8 mouse cellular contexts compared by ENCODE assay signal in the genomic region with DNA sequence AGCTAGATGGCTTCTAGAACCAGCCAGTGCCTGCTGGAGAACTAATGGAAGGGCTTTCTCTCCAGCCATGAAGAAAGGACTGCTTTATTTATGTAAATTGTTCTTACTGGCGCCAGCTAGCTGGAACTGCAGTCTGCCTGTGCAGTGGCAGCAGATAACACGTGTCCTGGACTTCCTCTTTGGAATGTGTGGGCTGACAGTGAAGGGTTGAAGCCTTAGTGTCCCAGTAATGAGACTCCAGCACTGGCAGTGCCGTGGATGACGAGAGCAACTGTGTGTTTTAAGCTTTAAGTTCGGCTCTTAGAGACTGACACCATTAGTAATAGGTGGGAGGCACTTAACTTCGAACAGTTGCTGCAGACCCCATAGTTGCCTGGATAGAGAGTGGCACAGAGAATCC. TPM values are rescaled to one million over a fixed set of nuclear protein-coding genes. Genes with fewer than 3 reads are reported as not detected.
DNase-seq lines count a peak whose midpoint lies in the region; ATAC-seq and TF ChIP-seq lines count a peak whose summit lies in the region.

No protein-coding gene starts in this region.

- 12% methylated on average over 6 of the region's 6 CpGs for WGBS in hindbrain, embryonic 15.5 days
- WGBS in limb, embryonic 14.5 days, result 8% methylated on average over 6 of the region's 6 CpGs
- WGBS in midbrain, embryonic 11.5 days, result 13% methylated on average over 6 of the region's 6 CpGs

- no peak overlapping the region for H3K9ac ChIP-seq in hindbrain, embryonic 15.5 days
- H3K9ac ChIP-seq in limb, embryonic 14.5 days (ENCODE audit: low read depth, low read length, severe bottlenecking), result no peak overlapping the region
- H3K9ac ChIP-seq in midbrain, embryonic 11.5 days (ENCODE audit: low read length), result peak overlapping the region; percentile 20; the same call in 1 of the 2 replicates

- H3K36me3 ChIP-seq in hindbrain, embryonic 15.5 days, result peaks cover 5% of the 10 kb centered on the region; the same call in 1 of the 2 replicates
- peaks cover 7% of the 10 kb centered on the region; the same call in 1 of the 2 replicates for H3K36me3 ChIP-seq in limb, embryonic 14.5 days (ENCODE audit: control insufficient read depth, insufficient read depth, low read length)
- H3K36me3 ChIP-seq in midbrain, embryonic 11.5 days (ENCODE audit: control insufficient read depth, insufficient read depth, low read length), result no peaks in the 10 kb centered on the region

- TF ChIP-seq POLR2A in limb, embryonic 14.5 days (IDR thresholded peaks at IDR 0.05; ENCODE audit: borderline replicate concordance, extremely low read depth, insufficient read depth, insufficient read length), result no peak

- ATAC-seq in hindbrain, embryonic 15.5 days (ENCODE audit: low FRiP score, low read depth), result peak; percentile 77
- ATAC-seq in limb, embryonic 14.5 days (ENCODE audit: low FRiP score, low read depth), result peak; percentile 77
- peak; percentile 84 for ATAC-seq in midbrain, embryonic 11.5 days (ENCODE audit: low FRiP score)

- peak overlapping the region; percentile 75 for H3K27ac ChIP-seq in hindbrain, embryonic 15.5 days (replicated peaks)
- H3K27ac ChIP-seq in limb, embryonic 14.5 days (replicated peaks; ENCODE audit: low read depth, low read length), result peak overlapping the region; percentile 68
- H3K27ac ChIP-seq in midbrain, embryonic 11.5 days (ENCODE audit: low read depth, low read length), result peak overlapping the region; percentile 72

- no peaks in the 10 kb centered on the region for H3K9me3 ChIP-seq in hindbrain, embryonic 15.5 days
- H3K9me3 ChIP-seq in limb, embryonic 14.5 days (ENCODE audit: control insufficient read depth, low read length), result peaks cover 7% of the 10 kb centered on the region; the same call in 1 of the 2 replicates
- no peaks in the 10 kb centered on the region for H3K9me3 ChIP-seq in midbrain, embryonic 11.5 days (ENCODE audit: control insufficient read depth, low read length)

- DNase-seq in ovary, adult 18-20 months (ENCODE audit: low spot score), result peak; percentile 43
- no peak for DNase-seq in ovary, postnatal 14 days (ENCODE audit: low spot score)
- DNase-seq in cerebellum, postnatal 14 days, result peak; percentile 69 to 77
- peak; percentile 60 to 61 for DNase-seq in frontal cortex, postnatal 36 days (ENCODE audit: low spot score in 2 of 2)
- peak; percentile 63 for DNase-seq in limb, embryonic 14.5 days (ENCODE audit: low spot score)
- DNase-seq in midbrain, embryonic 11.5 days (ENCODE audit: low spot score, missing footprints), result peak; percentile 95
- no peak for DNase-seq in thymus, postnatal 10 days (ENCODE audit: low spot score in 2 of 2)

- H3K4me2 ChIP-seq in hindbrain, embryonic 15.5 days, result peak overlapping the region; percentile 12
- H3K4me2 ChIP-seq in limb, embryonic 14.5 days (replicated peaks; ENCODE audit: low read depth, low read length, severe bottlenecking), result no peak overlapping the region
- no peak overlapping the region for H3K4me2 ChIP-seq in midbrain, embryonic 11.5 days

- H3K4me3 ChIP-seq in hindbrain, embryonic 15.5 days, result no peak overlapping the region
- H3K4me3 ChIP-seq in limb, embryonic 14.5 days (replicated peaks; ENCODE audit: low read length), result no peak overlapping the region
- H3K4me3 ChIP-seq in midbrain, embryonic 11.5 days (ENCODE audit: low read depth, low read length), result no peak overlapping the region

- no peaks in the 10 kb centered on the region for H3K27me3 ChIP-seq in hindbrain, embryonic 15.5 days
- no peaks in the 10 kb centered on the region for H3K27me3 ChIP-seq in limb, embryonic 14.5 days (ENCODE audit: control insufficient read depth, insufficient read depth, low read length)
- no peaks in the 10 kb centered on the region for H3K27me3 ChIP-seq in midbrain, embryonic 11.5 days (ENCODE audit: control insufficient read depth, insufficient read depth, low read length)

- peaks cover 42% of the 10 kb centered on the region for H3K4me1 ChIP-seq in hindbrain, embryonic 15.5 days (replicated peaks)
- peaks cover 20% of the 10 kb centered on the region for H3K4me1 ChIP-seq in limb, embryonic 14.5 days (ENCODE audit: control insufficient read depth, insufficient read depth, low read length)
- H3K4me1 ChIP-seq in midbrain, embryonic 11.5 days (ENCODE audit: control insufficient read depth, insufficient read depth, low read length), result peaks cover 23% of the 10 kb centered on the region

RNA-seq across cellular contexts. Expression of gene Atf7ip, which starts 37.2 kb away (rescaled TPM):
- 36.1 and 43.7 TPM in 2 replicates for polyA plus RNA-seq in hindbrain, embryonic 15.5 days (2015; fragmentation: Nextera tagmentation; extraction: Ambion mirVana)
- 35.7 and 46.3 TPM in 2 replicates for polyA plus RNA-seq in limb, embryonic 14.5 days (2012; rRNA removed)
- 38.4 and 41.8 TPM in 2 replicates for polyA plus RNA-seq in limb, embryonic 14.5 days (2014; fragmentation: Nextera tagmentation; extraction: Ambion mirVana)
- polyA plus RNA-seq in midbrain, embryonic 11.5 days (2014; fragmentation: Nextera tagmentation; extraction: Ambion mirVana), result 43.4 and 46.8 TPM in 2 replicates

Comparison
In these comparisons a context has a peak if more than half of its experiments do, and no peak if none do; other contexts are left out.
1. DNase-seq: peak in ovary, adult 18-20 months (single experiment), cerebellum, postnatal 14 days (2 of 2), frontal cortex, postnatal 36 days (2 of 2), limb, embryonic 14.5 days (single experiment) and midbrain, embryonic 11.5 days (single experiment); none in ovary, postnatal 14 days (single experiment) and thymus, postnatal 10 days (0 of 2).
2. Peak in every context shown above with its lines, with median percentiles within 50 percentile points of each other: ATAC-seq and H3K27ac ChIP-seq.